Mouse (Mus musculus) embryonic fibroblast, embryonic 13.5 days (primary cell): ENCODE results near the gene Slc29a1.

Source experiments
- CTCF ChIP-seq: IDR thresholded peaks from 2 replicates; pipeline ENCODE4 v1.5.1; 2011; ENCODE audit warnings: mild to moderate bottlenecking, control low read depth, low read length, moderate library complexity, borderline replicate concordance; ENCODE audit not compliant: insufficient read depth
- POLR2A ChIP-seq: IDR thresholded peaks from 2 replicates; pipeline ENCODE4 v1.6.1; 2011; ENCODE audit warnings: low read depth, mild to moderate bottlenecking, control low read depth, low read length, moderate library complexity

DNA sequence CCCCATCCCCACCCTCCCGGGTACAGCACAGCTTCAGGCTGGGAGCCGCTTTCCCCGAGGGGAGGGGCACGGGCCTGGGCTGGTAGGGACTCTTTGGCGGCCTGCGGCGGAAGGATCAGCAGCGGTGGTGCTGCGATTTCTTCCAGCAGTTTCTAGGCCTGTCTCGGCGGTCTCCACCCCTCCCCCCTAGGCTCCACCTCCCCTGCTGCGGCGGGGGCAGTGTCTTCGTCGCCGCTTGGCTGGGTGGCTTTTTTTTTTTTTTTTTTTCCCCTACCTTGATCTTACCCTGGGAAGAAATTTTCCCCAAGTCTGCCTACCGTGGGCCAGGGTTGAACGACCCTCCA is 25.7 kb downstream of the Slc29a1 start:
- no peak for TF ChIP-seq CTCF
- TF ChIP-seq POLR2A, result peak; percentile 45; the same call in 1 of the 2 replicates
